Mouse (Mus musculus) megakaryocyte-erythroid progenitor cell, adult 5-6 weeks (primary cell): ENCODE results near the gene Fxyd7. TPM values are rescaled to one million over a fixed set of nuclear protein-coding genes. Genes with fewer than 3 reads are reported as not detected.

ENCODE experiments used
- ATAC-seq: replicated peaks from 2 replicates; pipeline ENCODE4 v1.8.0; 2016; ENCODE audit warnings: mild to moderate bottlenecking, inconsistent platforms; ENCODE audit not compliant: severe bottlenecking, poor library complexity, low FRiP score, low TSS enrichment
- total RNA-seq, 2 experiments: library from RNA; stranded (forward) in 1 of 2; stranded (reverse) in 1 of 2; fragments of 200-1000, 215-1000 nt in 1 of 2; fragments of >200 nt in 1 of 2; fragmentation: Nextera tagmentation in 1 of 2; gene quantifications; 2 replicates each; pipeline ENCODE4 v1.2.3; 2014 to 2017

Gene Fxyd7
- total RNA-seq, 2 experiments from 2014 or later = not detected

DNA sequence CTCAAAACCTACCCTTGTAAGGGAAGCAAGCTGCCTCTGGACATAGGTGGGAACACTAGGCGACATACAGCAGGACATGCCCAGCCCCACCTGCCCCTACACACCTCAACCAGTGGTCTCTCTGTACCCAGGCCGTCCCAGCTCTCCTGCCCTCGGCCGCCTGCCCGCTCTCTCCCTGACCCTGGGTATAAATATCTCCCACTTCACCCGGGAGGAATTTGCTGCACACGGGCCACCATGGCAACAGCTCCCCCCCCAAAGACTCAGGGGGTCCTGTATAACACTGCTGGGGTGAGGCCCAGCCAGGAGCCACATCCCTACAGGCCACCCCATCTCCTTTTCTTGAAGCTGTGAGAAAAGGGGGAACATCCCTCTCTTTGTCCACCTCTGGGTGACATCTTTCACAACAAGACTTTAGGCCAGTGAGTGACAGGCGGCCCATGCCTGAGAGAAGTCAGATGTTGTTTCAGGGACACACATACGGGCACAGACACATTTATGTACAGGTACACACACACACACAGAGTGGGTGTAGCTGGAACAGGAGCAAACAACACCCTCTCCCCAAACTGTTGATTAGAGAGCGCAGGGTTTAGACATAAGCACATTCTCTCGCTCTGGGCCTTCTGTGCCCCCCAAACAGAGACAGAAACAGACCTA lies 3.5 kb upstream of the Fxyd7 start:
- ATAC-seq = no peak

DNA sequence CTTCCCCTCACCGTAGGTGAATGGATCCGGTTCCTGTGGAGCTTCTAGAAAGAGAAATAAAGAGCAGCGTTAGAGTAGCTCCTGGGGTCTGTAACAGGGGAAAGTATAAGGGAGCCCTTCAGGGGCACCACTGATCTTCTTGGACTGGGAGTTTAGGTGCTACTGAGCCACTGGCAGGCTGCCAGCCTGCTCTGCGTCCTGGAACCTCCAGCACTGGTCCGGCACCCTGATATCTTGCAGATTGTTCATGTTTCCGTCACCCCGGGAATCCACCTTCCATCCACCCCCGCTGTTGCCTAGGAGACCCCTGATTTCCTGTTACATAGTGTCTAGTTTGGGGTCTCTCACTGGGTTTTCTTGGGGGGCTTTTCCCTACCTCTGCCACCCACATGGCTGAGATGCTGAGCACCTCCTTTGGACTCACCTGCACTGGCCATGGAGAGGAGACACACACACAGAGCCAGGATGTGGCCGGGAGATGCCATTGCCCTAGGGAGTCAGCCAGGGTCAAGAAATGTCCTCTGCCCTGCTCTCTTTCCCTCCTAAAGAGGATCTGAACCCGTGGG lies 2.7 kb upstream of the Fxyd7 start:
- no peak for ATAC-seq

DNA sequence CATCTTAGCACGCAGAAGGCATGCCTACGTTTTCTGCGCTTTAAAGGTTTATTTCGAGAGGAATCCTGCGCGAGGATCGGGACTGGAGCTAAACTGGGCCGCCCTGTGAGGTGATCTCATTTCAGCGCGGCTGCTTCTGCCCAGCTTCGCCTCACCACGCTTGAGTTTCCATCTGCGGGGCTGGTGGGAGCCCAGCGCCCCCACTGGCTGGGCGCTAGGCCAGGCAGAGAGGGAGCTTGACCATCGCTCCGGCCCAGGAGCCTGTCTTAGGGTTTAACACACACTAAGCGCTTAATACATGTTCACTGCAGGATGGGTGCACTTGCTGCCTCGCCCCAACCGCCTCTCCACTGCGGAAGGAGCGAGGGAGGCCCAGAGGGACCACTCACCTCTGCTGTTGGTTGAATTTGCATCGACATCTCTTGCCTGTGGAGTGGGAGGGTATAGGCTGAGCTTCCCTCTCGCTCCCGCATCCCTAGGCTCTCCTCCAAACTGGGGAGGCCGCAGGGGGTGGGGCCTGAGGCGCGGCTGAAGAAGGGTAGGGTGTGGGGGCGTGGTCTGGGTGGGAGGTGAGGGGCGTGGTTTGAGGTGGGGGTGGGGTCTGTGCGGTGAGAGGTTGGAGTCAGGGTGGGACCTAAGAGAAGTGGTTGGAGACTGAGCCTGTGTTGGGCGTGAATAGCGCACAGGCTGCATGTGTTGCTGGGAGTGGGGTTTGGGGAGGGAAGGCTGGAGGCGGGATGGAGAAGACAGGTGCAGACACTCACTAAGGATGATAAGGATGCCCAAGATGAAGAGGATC lies 1.6 kb upstream of the Fxyd7 start:
- no peak for ATAC-seq

DNA sequence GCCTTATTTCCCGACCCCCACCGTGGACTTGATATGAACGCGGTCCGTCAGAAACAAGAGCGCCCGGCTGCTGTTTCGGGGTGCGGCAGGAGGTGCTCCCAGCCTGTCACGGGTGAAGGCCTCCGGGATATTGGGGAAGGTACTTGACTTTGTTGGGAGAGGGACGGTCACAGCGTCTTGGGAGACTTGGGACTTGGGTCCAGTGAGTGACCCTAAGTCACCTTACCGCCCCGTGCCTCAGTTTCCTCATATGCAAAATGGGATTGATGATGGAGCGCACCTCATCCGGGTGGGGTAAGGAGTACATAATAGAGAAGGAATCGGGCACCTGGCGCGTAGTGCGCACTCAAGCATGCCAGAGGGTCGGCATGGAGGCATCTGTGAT lies 976 bp upstream of the Fxyd7 start:
- ATAC-seq = no peak

DNA sequence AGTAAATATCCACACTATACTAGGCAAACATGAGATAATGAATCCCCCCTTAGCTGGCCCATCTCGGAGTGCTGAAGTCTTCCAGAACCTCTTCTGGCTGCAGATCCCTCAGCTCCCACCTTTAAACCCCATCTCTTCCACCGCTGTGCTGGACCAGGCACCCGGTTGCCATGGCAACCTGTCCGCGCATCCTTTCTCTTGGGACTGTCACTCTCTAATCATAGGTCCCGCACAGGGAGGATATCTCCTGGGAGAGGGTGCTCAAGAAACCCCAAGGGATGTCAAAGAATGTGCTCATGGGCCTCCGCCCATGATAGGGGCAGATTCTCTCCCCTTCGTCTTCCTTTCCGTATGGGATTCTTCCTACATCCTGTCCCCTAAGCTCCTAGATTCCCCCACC lies 346 bp downstream of the Fxyd7 start:
- no peak for ATAC-seq

DNA sequence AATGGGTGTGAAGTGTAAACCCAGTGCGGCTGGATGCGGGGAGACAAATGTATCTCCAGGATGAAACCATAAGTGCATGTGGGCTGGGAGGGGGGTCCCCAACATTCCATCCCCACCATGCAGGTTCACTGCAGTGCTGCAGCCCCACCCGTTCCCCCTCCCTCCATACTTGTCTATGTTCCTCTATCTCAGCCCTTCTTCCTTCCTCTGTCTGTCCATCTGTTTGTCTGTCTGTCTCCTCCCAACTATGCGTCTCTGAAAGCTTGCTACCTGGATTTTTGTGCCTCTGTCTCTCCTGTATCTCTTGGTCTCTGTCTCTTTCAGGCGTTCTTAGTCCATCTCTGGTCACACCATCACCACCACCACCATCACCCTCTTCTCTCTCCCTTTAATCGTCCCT lies 780 bp downstream of the Fxyd7 start:
- ATAC-seq = no peak

DNA sequence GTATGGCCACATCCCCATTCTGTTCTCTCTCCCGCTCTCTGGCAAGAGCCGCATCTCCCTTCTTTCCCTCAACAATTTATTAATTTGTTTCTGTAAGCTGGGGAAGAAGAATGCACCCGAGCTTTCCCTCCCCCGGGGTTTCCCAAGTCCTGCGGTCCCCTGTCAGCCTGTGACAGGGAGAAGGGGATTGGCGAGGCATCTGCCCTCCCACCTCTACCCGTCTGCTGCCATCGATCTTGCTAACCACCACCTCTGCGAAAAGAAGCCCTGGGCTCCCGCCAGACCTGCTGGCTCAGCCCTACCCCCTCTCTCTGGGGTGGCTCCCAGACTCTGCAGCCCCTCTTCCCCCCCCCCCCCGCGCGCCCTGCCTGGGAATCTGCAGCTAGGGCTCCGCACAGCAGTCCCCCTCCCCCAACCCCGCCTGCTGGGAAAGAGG lies 1.4 kb downstream of the Fxyd7 start:
- ATAC-seq = no peak

DNA sequence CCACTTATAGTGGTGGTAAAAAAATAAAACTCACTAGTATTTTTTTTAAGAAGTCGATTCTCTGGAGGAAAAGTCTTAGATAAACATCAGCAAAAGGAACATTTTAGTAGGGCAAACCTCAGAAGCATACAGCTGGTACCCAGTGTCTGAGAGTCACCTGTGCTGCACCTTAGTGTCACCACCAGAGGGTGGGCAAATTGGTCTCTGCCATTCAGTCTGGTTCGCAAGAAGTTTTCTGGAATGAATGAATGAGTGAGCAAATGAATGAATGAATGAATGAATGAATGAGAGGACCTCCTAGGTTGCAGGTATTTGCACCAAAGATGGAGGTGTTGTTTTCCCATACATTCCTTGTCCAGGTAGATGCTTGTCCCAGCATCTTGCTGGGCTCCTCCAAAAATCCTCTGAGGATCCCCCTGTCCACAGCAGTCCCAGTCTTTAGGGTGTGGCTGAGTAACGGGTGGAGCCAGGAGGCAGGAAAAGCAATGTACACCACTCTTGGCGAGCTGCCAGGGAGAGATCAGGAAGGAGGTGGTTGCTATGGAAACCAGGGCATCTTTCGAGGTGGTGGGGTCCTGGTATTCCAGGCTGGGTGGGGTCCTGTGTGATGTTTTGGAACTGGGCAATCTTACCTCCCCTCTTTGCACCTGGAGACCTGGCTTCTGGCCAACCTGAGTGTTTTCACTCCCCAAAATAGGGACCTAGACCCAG lies 2.0 kb downstream of the Fxyd7 start:
- ATAC-seq = no peak

DNA sequence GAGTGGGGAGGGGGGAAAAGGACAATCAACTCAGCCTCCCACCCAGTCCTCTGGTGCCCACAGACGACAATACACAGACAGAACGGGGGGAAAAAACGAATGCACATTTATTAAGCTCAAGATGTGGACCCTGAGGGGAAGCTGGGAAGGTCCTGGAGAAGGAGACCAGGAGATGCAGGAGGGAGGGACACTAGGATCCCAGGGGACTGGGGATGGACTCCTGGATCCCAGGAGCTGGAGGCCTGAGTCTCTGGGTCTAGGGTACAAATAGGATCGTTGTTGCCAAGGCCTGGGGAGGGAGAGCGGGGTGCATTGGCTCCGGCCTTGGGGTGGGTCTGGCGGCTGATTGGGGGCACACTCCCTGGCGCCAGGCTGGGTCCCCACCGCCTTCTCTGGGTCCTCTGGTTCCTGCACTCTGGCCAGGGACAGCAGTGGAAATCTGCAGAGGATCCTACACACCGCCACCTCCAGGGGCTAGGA lies 8.8 kb downstream of the Fxyd7 start, which contains the start of gene Fxyd5:
TSS of gene Fxyd5 (minus strand) at position 51 of the 480 bp plus-strand sequence.
- ATAC-seq = no peak

DNA sequence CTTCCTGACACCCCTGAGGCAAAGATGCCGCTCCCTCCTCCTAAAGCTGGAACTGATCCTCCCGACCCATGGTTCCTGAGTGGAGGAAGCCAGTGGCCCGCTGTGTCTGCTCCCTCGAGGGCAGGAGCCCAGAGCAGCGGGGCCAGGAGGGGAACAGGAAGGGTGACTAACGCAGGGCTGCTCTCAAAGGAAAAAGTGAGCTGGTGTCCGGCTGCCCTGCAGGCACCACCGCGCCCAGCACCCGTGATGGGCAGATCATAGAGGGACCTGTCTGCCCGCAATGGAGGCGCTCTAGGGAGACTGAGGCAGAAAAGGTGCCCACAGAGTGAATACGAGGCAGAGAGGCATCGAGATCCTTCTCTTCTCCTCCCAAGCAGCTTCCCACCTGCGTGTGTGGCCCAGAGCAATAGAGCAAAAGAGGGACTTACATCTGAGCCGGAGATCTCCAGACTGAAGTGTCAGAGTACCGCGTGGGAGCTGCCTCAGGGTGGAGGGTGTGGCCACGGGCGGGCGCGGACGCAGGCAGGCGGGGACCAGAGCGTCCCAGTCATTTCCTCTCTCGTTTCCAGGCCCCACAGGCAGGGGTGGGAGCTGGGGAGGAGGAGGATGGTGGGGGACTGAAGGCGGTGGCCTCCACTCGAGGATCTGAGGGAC lies 9.5 kb downstream of the Fxyd7 start:
- ATAC-seq = 0 out of 2 replicates have a peak, but pooled peaks have one; percentile 30

DNA sequence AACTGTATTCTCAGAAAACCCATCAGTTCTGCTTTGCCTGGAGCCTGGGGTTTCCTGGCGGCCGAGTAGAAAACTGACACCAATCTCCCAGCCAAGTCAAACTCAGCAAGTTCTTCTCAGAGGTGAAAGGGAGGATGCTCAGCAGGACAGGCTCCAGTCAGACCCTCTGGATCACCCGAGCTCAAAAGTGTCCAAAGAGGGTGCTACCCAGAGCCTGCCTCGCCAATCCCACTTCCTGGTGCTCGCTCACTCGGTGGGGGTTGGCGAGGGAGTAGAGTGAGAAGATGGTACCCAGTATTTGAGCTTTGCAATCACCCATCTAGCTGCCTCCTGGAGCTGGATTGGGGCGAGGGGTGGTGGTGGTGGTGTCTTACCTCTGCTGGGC lies 10.3 kb downstream of the Fxyd7 start:
- no peak for ATAC-seq

DNA sequence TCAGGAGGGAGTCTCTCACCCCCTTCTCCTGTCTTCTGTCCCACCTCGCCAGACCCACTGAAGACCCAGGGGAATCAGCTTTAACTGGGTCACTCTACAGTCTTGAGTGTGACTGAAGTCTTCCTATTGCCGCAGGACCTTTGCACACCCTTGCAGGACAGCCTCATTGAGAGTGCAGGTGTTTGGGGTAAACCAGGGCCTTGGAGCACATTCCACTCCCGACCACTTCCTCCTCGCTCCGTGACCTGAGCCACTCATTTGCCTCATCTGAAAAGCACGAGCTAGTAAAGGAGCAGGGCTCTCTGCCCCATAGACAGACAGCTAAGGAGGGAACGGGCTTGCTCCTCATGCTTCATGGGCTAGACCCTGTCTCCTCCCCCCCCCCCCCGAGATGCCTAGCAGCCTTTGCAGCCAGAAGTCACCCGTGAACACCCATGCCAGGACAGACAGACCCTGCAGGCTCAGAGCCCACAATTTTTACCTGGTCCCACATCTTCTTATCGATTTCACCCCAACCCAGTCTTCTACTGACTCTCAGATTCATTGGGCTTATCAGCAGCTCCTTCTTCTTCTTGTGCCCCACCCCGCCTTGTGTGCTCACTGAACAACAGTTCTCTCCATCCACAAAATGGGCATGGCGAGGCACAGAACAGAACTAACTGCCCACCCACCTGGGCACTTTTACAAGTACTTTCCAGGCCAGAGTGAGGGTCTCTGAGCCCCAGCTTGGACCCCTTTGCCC lies 10.8 kb downstream of the Fxyd7 start:
- ATAC-seq = no peak

DNA sequence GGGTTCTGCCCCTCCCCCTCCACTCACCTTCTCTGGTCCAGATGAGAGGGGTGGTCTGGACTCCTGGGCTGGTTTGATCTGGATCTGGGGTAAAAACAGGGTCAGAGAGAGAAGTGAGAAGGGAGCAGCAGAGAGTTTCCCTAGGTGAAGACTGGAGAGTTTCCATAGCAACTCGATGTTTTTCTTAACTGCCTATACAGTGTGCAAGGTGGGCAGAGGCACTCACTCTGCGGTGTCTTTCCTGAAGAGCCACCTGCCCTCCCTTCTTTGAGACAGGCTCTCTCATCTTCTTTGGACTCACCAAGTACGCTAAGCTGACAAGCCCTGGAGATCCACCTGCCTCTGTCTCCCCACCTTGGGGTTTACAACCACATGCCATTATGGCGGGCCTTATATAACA lies 12.3 kb downstream of the Fxyd7 start:
- ATAC-seq = no peak

DNA sequence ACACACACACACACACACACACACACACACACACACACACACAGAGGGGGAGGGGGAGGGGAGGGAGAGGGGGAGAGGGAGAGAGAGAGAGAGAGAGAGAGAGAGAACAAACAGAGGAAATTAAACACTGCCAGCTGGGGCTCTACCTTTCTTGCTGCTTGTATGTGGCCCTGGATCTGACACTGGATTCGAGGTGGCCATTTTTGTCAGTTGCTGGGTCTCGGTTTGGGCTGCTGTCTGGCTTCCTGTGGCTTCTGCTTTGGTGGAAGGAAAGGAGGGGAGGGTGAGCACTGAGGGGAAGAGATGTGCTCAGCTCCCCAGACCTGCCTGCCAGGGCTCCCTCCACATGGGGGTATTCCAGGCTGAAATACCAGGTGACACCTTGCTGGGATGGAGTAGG lies 13.6 kb downstream of the Fxyd7 start:
- no peak for ATAC-seq

DNA sequence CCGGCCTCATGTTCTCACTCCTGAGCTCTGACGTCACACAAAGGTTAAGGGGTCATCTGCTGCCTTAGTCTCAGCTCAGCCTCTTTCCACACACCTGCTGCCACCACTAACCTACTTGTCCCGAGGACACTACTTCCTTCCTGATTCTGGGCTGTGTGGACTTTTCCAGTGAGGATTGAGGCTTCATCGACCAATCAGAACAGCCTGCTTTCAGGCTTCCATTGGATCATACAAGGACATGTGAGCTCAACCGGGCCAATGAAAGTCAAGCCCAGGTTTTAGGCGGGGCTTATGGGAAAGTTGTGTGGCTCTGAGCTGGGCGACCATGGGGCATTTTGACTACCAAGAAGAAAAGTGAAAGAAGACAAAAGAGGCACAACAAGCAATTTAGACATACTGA lies 14.3 kb downstream of the Fxyd7 start:
- peak; percentile 41; the same call in 1 of the 2 replicates for ATAC-seq

DNA sequence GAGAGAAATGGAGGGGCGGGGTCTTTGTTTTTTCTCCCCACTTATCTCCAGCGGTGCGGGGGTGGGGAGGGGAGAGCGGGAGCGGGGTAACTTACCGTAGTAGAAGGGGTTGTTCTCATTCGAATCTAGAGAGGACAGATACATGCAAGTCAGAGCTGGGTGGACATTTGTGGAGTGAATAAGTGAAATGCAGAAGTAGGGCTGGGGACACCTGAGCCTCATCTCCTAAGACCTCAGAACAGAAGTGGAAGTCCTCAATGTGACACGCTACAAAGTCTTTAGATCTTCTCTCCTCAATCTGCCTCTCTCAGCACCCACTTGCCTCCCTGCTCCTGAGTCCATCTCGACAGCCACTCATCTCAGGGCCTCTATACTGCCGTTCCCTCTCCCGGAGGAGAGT lies 16.0 kb downstream of the Fxyd7 start:
- ATAC-seq = no peak

DNA sequence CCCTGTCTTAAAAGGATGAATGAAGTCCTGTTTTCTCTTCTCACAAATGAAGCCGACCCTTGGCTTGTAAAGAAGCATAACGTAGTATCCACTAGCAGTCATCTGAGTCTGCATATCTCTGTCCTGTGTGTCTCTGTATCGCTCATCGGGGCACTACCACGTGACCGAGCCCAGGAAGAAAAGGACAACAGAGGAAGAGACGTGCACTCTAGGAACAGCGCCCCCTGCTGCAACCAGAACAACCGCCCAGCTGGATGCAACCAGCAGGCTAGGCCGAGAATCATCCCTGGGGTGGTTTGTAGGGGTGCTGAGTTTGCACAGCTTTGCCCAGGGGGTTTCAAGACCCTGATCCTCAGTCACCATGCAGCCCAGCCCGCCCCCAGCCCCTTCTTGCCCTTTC lies 16.5 kb downstream of the Fxyd7 start:
- ATAC-seq = peak; percentile 56

DNA sequence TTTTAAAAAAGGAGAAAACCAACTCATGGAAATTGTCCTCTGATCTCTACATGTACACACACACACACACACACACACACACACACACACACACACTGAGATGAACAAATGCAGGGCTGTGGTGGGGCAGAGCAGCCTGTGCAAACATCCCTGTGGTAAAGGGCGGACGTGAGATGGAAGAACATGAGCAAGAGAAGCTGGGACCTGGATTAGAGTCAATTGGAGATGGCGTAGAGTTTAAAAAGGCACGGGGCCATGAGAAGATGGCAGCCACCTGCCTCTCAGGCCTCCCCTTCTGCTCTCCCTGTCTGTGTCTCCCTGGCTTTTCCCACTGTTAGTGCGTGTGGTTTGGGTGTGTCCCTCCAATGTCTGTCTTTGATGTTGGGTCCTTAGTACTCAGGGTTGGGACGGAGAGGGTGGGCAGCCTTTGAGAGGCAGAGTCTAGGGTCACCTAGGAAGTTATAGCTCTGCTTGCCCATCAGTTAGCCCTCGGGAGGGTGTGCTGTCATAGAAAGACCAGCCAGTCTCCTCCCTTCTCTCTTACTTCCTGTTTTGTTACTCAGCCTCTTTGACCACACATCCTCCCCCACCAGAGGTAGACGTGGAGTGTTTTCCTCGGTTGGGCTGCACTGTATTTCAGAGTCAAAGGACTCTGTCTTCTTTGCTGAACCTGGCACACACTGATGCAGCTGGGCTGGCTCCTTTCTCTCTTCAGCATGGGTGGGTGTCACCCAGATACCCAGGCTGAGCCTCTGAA lies 17.7 kb downstream of the Fxyd7 start:
- peak; percentile 23; the same call in 1 of the 2 replicates for ATAC-seq
